Mouse (Mus musculus) forebrain, embryonic 11.5 days (tissue): Measurements from ENCODE around the gene Sun1. TPM values are rescaled to one million over a fixed set of nuclear protein-coding genes. Genes with fewer than 3 reads are reported as not detected.

Experiments used
- ATAC-seq: fragments of 200-750 bp; cut with Nextera tagmentation; replicated peaks from 2 replicates; pipeline ENCODE4 v1.8.0; 2017; ENCODE audit warnings: moderate TSS enrichment; ENCODE audit not compliant: low FRiP score
- DNase-seq: peaks from one replicate; pipeline ENCODE4 v3.0.0-alpha.2; 2017; ENCODE audit warnings: low spot score
- H3K27ac ChIP-seq: fragments of 300-500 bp; sonication (generic); 2 replicates; pipeline ENCODE4 v1.5.1; 2014; ENCODE audit warnings: low read depth, low read length
- H3K27me3 ChIP-seq: fragments of 300-500 bp; sonication (generic); 2 replicates; pipeline ENCODE4 v1.6.1; 2014; ENCODE audit warnings: mild to moderate bottlenecking, low read length, mixed read lengths; ENCODE audit not compliant: control insufficient read depth, insufficient read depth
- H3K36me3 ChIP-seq: fragments of 300-500 bp; sonication (generic); 2 replicates; pipeline ENCODE4 v1.6.1; 2014; ENCODE audit warnings: mild to moderate bottlenecking, low read length, moderate library complexity, mixed read lengths; ENCODE audit not compliant: control insufficient read depth, insufficient read depth
- H3K4me1 ChIP-seq: fragments of 300-500 bp; sonication (generic); replicated peaks from 2 replicates; pipeline ENCODE4 v1.6.1; 2014; ENCODE audit warnings: low read length, mixed read lengths; ENCODE audit not compliant: control insufficient read depth, insufficient read depth
- H3K4me2 ChIP-seq: fragments of 300-500 bp; sonication (generic); 2 replicates; pipeline ENCODE4 v1.6.1; 2014; ENCODE audit warnings: low read depth, mild to moderate bottlenecking, low read length, moderate library complexity, mixed read lengths; ENCODE audit not compliant: severe bottlenecking
- H3K4me3 ChIP-seq: fragments of 300-500 bp; sonication (generic); 2 replicates; pipeline ENCODE4 v1.5.1; 2014; ENCODE audit warnings: low read depth, low read length
- H3K9ac ChIP-seq: fragments of 300-500 bp; sonication (generic); 2 replicates; pipeline ENCODE4 v1.6.1; 2014; ENCODE audit warnings: low read length
- H3K9me3 ChIP-seq: fragments of 300-500 bp; sonication (generic); 2 replicates; pipeline ENCODE4 v1.6.1; 2016; ENCODE audit warnings: low read length, mixed read lengths; ENCODE audit not compliant: control insufficient read depth
- WGBS: fragments of 180-500 bp; shearing (Covaris S2); extraction: QIAGEN DNeasy Blood & Tissue Kit; methylation state at CpG from one replicate; pipeline ENCODE4 v1.1.7; 2014; 5-methylcytosine and 5-hydroxymethylcytosine counted together
- polyA plus RNA-seq: library from polyadenylated mRNA; unstranded; fragments of >200 nt; fragmentation: Nextera tagmentation; extraction: Ambion mirVana; gene quantifications from 2 replicates; pipeline ENCODE4 v1.2.1, GENCODE M21; 2014

Sun1 gene
- polyA plus RNA-seq, 1 experiment from 2014 or later = 50.7 TPM

- Histone ChIP-seq H3K27me3 (no peaks in the 10 kb centered on the region), H3K9ac (no peak overlapping the region), H3K27ac (no peak overlapping the region), H3K4me3 (no peak overlapping the region), H3K36me3 (peaks cover 17% of the 10 kb centered on the region), H3K4me1 (no peaks in the 10 kb centered on the region), H3K9me3 (no peaks in the 10 kb centered on the region), H3K4me2 (no peak overlapping the region)
- DNase-seq (no peak), ATAC-seq (no peak)
- WGBS = 98% methylated on average over 2 of the region's 2 CpGs
These were observed 27.2 kb downstream of the Sun1 start for GRCm38 (mm10) chr5:139227645-139228044.

GRCm38 (mm10) chr5:139228318-139228717 lies 27.9 kb downstream of the Sun1 start:
- Histone ChIP-seq H3K36me3 (peaks cover 17% of the 10 kb centered on the region), H3K27me3 (no peaks in the 10 kb centered on the region), H3K4me2 (no peak overlapping the region), H3K27ac (no peak overlapping the region), H3K4me3 (no peak overlapping the region), H3K9me3 (no peaks in the 10 kb centered on the region), H3K4me1 (no peaks in the 10 kb centered on the region), H3K9ac (no peak overlapping the region)
- WGBS = 94% methylated on average over 3 of the region's 3 CpGs
- no peak for DNase-seq
- ATAC-seq = no peak

GRCm38 (mm10) chr5:139229716-139230115 lies 29.3 kb downstream of the Sun1 start:
- WGBS = 90% methylated on average over 3 of the region's 3 CpGs
- Histone ChIP-seq H3K36me3 (peaks cover 17% of the 10 kb centered on the region), H3K9me3 (no peaks in the 10 kb centered on the region), H3K4me2 (no peak overlapping the region), H3K4me1 (no peaks in the 10 kb centered on the region), H3K4me3 (no peak overlapping the region), H3K27me3 (no peaks in the 10 kb centered on the region), H3K27ac (no peak overlapping the region), H3K9ac (no peak overlapping the region)
- DNase-seq (no peak), ATAC-seq (no peak)

GRCm38 (mm10) chr5:139232083-139232482 lies 31.6 kb downstream of the Sun1 start:
- ATAC-seq = no peak
- WGBS = 79% methylated on average over 3 of the region's 3 CpGs

GRCm38 (mm10) chr5:139234423-139234822 lies 34.0 kb downstream of the Sun1 start:
- Histone ChIP-seq H3K4me2 (no peak overlapping the region), H3K9ac (no peak overlapping the region), H3K4me1 (no peaks in the 10 kb centered on the region), H3K27ac (no peak overlapping the region), H3K36me3 (peaks cover 12% of the 10 kb centered on the region), H3K27me3 (no peaks in the 10 kb centered on the region), H3K4me3 (no peak overlapping the region), H3K9me3 (no peaks in the 10 kb centered on the region)
- DNase-seq (no peak), ATAC-seq (no peak)
- WGBS = 90% methylated on average over 4 of the region's 4 CpGs

More at GRCm38 (mm10) chr5:139232083-139232482, 31.6 kb downstream of the Sun1 start:
- Histone ChIP-seq H3K27me3 (no peaks in the 10 kb centered on the region), H3K4me2 (no peak overlapping the region), H3K4me3 (no peak overlapping the region), H3K36me3 (peaks cover 9% of the 10 kb centered on the region), H3K9ac (no peak overlapping the region), H3K9me3 (no peaks in the 10 kb centered on the region), H3K4me1 (no peaks in the 10 kb centered on the region), H3K27ac (no peak overlapping the region)
- no peak for DNase-seq

- DNase-seq (no peak), ATAC-seq (no peak)
- H3K9ac ChIP-seq = no peak overlapping the region
- H3K27ac ChIP-seq = no peak overlapping the region
- H3K4me1 ChIP-seq = no peaks in the 10 kb centered on the region
- no peaks in the 10 kb centered on the region for H3K9me3 ChIP-seq
- H3K4me2 ChIP-seq = no peak overlapping the region
- no peak overlapping the region for H3K4me3 ChIP-seq
- no peaks in the 10 kb centered on the region for H3K27me3 ChIP-seq
- WGBS = 88% methylated on average over 4 of the region's 4 CpGs
- peaks cover 16% of the 10 kb centered on the region for H3K36me3 ChIP-seq
These were observed 37.0 kb downstream of the Sun1 start for GRCm38 (mm10) chr5:139237436-139237835.

GRCm38 (mm10) chr5:139241022-139241761 lies 40.8 kb downstream of the Sun1 start:
- H3K9ac ChIP-seq = no peak overlapping the region
- peaks cover 19% of the 10 kb centered on the region for H3K36me3 ChIP-seq
- H3K4me1 ChIP-seq = no peaks in the 10 kb centered on the region
- 93% methylated on average over 15 of the region's 15 CpGs for WGBS
- no peaks in the 10 kb centered on the region for H3K27me3 ChIP-seq
- H3K9me3 ChIP-seq = no peaks in the 10 kb centered on the region
- DNase-seq (no peak), ATAC-seq (no peak)
- H3K27ac ChIP-seq = no peak overlapping the region
- no peak overlapping the region for H3K4me3 ChIP-seq
- H3K4me2 ChIP-seq = no peak overlapping the region

GRCm38 (mm10) chr5:139243384-139243783 lies 42.9 kb downstream of the Sun1 start:
- H3K9me3 ChIP-seq = no peaks in the 10 kb centered on the region
- no peak overlapping the region for H3K4me3 ChIP-seq
- H3K4me2 ChIP-seq = no peak overlapping the region
- H3K36me3 ChIP-seq = peaks cover 19% of the 10 kb centered on the region
- H3K9ac ChIP-seq = no peak overlapping the region
- H3K27me3 ChIP-seq = no peaks in the 10 kb centered on the region
- 89% methylated on average over 1 of the region's 1 CpGs for WGBS
- no peak overlapping the region for H3K27ac ChIP-seq
- ATAC-seq (no peak), DNase-seq (no peak)
- no peaks in the 10 kb centered on the region for H3K4me1 ChIP-seq

GRCm38 (mm10) chr5:139247767-139248166 lies 47.3 kb downstream of the Sun1 start:
- H3K27me3 ChIP-seq = no peaks in the 10 kb centered on the region
- H3K4me2 ChIP-seq = no peak overlapping the region
- WGBS = 91% methylated on average over 3 of the region's 3 CpGs
- peaks cover 9% of the 10 kb centered on the region for H3K36me3 ChIP-seq
- H3K9ac ChIP-seq = no peak overlapping the region
- peaks cover 3% of the 10 kb centered on the region; the same call in 1 of the 2 replicates for H3K4me1 ChIP-seq
- no peak for ATAC-seq
- no peak overlapping the region for H3K4me3 ChIP-seq
- no peak overlapping the region for H3K27ac ChIP-seq
- no peaks in the 10 kb centered on the region for H3K9me3 ChIP-seq
- DNase-seq = no peak
